Mouse (Mus musculus): ENCODE measurements around the gene Pla2g3.

Gene Pla2g3

DNA sequence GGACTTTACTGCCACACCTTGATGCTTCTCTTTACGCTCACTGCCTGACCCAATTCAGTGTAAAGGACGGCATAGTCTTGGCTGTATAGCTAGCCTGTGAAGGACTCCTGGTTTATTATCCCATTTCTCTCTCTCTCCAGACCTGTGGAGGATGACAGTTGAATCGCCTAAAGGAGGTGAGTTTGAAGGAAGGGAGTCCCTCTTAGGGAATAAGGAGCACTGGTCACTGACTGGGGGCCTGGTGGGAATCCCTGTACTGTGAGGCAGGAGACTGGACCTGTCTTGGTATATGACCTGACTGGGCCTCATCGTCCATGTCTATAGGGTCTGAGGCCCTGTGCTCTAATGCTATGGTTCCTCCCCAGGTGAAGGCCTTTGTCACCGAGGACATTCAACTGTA is 28.0 kb downstream of the Pla2g3 start:
- in situ Hi-C loops (cut with MboI; ENCODE audit: low pct_unique_long_range_greater_than_20kb in 1 of 2, low sequenced_read_pairs in 2 of 2, unreplicated experiment in 1 of 2), result no loop called here

DNA sequence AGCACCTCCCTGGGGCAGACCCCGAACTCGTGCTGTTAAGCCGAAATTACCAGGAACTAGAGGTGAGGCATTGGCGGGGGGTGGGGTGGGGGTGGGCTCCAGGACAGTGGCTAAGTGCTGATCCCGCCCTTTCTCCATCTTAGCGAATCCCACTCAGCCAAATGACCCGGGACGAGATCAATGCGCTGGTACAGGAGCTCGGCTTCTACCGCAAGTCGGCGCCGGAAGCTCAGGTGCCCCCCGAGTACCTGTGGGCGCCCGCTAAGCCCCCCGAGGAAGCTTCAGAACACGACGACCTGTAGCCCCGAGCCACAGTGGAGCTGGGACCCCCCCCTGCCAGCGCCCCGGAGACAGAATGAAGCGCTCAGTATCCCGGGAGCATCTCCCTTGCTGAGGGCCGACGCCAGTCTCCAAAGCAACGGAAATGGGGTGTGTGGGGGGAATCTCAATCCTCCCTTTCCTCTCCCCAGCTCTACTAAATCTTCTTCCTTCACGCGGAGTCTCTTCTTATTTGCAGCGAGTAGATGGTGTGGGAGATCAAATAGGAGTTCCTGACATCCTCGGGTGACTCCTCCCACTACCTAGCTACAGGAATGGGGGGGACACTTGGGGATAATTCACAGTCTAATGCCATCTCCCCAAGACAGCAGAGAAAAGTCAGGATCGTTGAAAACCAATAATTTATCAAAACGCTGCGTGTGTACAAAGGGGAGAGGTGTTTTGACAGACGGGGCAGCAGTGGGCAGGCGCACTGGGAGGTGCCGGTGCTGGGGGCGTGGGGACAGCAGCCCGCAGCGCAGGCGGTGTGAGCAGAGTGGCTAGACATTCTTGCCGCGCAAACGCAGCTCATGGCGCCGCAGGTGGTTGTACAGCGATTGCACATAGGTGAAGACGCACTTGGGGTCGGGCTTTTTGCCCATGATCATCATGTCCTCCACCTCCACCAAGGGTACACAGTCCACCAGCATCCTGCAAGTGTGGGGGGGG is 29.1 kb downstream of the Pla2g3 start:
- in situ Hi-C loops (cut with MboI; ENCODE audit: low pct_unique_long_range_greater_than_20kb in 1 of 2, low sequenced_read_pairs in 2 of 2, unreplicated experiment in 1 of 2), result no loop called here

DNA sequence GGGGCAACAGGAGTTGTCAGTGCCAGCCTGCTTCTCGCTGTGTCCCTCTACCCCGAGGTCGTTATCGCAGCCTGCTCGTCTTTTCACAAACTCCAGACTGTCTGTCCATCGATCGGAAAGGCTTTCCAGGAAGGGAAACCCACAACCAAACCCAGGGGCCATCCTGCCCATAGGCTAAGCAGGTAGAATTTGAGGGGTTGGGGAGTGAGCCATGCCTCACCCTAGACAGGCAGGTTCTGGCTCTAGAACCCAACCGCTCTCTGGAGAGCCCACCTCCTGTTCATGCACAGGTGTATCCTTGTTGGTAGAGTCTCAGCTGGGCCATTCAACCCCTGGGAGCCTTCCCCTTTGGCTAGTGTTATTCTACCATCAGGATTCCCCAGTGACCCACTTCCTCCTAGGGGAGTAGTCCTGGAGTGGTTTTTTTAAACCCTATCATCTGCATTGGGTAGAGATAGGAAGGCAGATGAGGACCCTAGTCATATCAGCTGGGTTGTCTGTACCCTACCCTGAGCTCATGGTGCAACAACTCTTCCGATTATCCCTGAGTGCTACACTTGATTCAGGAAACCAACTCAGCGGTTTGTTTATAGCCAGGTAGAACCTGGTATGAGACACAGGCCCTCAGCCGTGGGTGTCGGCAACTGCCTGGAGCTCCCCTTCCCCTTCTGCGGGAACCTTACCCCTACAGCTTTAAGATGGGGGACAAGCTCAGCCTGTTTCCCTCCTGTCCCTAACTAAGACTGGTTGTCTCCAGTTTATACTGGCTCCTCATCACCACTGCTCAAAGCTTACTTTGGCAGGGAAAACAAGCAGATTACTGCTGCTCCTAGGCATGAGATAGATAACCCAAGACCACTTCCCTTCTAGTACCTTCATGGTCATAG is 30.0 kb downstream of the Pla2g3 start:
- in situ Hi-C loops (cut with MboI; ENCODE audit: low pct_unique_long_range_greater_than_20kb in 1 of 2, low sequenced_read_pairs in 2 of 2, unreplicated experiment in 1 of 2), result no loop called here

GRCm38 (mm10) chr11:3519051-3519726 is 31.1 kb downstream of the Pla2g3 start:
- in situ Hi-C loops (cut with MboI; ENCODE audit: low pct_unique_long_range_greater_than_20kb in 1 of 2, low sequenced_read_pairs in 2 of 2, unreplicated experiment in 1 of 2), result no loop called here

- in situ Hi-C loops (cut with MboI; ENCODE audit: low pct_unique_long_range_greater_than_20kb in 1 of 2, low sequenced_read_pairs in 2 of 2, unreplicated experiment in 1 of 2), result no loop called here
These were observed 31.8 kb downstream of the Pla2g3 start for GRCm38 (mm10) chr11:3519756-3520398.

GRCm38 (mm10) chr11:3520919-3521318 is 32.8 kb downstream of the Pla2g3 start:
- in situ Hi-C loops (cut with MboI; ENCODE audit: low pct_unique_long_range_greater_than_20kb in 1 of 2, low sequenced_read_pairs in 2 of 2, unreplicated experiment in 1 of 2), result no loop called here

- in situ Hi-C loops (cut with MboI; ENCODE audit: low pct_unique_long_range_greater_than_20kb in 1 of 2, low sequenced_read_pairs in 2 of 2, unreplicated experiment in 1 of 2), result no loop called here
These were observed 33.5 kb downstream of the Pla2g3 start for GRCm38 (mm10) chr11:3521339-3522224.

- in situ Hi-C loops (cut with MboI; ENCODE audit: low pct_unique_long_range_greater_than_20kb in 1 of 2, low sequenced_read_pairs in 2 of 2, unreplicated experiment in 1 of 2), result no loop called here
These were observed 34.4 kb downstream of the Pla2g3 start for GRCm38 (mm10) chr11:3522285-3523000.

DNA sequence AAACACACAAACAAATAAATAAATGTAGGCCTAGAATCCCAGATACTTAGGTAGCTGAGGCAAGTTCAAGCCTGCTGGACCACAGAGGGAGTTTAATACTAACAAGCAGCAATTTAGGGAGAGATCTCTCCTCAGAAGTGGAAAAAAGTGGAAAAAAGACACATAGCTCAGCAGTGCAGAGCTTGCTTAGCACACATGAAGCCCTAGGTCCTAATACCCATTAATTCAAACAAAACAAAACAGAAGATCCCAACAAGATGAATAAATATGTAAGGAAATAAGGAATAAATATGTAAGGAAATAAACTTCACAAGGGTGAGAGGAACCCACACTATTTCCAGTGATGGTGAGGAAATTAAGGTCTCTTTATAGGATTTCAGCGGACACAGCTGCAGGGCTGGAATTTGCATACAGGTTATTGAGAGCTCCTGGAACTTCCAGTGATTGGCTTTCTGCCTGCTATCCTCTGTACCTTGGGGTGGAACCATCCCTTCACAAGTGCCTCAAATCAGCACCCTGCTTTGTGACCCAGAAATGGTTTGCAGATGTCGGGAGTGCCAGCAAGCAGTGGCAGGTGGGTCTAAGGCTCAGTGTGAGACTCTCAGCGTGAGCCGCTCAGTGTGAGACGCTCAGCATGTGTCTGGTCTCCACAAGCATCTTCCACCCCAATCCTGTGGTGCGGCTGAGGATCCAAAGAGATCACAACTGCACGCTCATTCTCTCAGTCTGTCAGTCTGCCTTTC is 35.9 kb downstream of the Pla2g3 start:
- in situ Hi-C loops (cut with MboI; ENCODE audit: low pct_unique_long_range_greater_than_20kb in 1 of 2, low sequenced_read_pairs in 2 of 2, unreplicated experiment in 1 of 2), result no loop called here

DNA sequence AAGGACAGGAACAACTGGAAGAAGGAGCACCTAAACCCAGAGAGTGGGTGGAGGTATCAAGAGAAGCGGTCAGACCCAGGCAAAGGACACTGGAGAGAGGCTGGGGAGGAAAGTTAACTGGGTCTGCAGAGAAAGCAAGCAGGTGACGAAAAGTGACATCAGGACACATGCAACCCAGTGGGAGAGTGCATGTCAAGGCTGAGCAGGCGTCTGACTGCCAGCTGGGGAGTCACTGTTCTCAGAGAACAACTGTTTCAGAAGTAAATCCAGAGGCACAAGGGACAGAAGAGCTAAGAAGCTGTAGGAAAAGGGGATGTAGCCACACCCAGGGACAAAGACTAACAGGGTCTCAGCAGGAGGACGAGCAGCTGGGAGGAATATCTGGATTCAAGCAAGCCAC is 37.5 kb downstream of the Pla2g3 start:
- in situ Hi-C loops (cut with MboI; ENCODE audit: low pct_unique_long_range_greater_than_20kb in 1 of 2, low sequenced_read_pairs in 2 of 2, unreplicated experiment in 1 of 2), result no loop called here

DNA sequence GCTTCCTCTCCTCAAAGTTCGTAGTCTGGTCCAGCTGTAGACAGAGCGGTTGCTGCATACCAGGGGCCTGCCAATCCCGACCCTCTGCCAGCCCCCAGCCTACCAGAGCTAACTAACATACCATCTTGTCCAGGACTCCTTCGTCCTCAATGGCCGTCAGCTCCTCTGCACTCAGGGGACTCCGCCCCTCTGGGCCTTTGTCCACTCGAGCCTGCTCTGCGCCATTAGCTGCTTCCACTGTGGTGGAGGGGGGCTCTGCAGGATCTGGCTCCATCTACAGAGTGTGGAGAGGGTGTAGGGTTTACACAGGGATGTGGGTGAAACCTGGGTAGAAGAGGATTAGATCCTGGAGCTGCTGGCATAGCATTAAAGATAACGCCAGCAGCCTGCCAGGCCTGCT is 38.1 kb downstream of the Pla2g3 start:
- in situ Hi-C loops (cut with MboI; ENCODE audit: low pct_unique_long_range_greater_than_20kb in 1 of 2, low sequenced_read_pairs in 2 of 2, unreplicated experiment in 1 of 2), result no loop called here

DNA sequence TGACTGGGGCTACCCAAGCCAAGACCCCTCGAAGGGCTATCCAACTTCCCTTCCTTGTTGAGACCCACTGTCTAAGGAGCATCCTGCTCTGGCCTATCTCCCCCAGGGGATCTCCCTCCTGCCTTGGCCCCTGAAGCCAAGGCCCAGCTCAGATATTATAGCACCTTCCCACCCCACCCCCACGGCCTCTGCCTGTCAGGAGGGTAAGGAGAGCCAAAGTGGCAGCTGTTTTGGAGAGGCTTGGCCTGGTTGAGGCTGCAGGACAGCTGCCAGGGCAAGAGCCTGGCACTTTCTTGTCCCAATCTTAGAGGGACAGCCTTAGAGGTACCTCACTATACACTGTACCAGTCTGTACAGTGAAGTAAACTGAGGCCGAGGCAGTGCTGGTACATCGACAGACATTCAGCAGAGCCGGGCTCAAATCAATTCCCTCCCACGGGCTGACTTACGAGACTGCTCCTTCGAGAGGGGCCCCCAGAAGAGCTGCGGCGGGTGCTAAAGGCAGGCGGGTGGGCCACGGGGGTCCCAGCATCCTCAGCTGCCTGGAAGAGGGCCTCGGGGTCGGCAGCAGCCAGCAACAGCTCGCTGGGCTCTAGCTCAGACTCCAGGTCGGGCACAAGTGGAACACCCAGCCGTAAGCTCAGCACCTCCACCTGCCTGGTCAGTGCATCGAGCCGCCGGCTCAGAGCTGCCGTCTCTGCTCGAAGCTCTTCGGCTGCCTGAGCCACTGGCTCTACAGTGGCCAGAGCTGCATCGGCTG is 39.1 kb downstream of the Pla2g3 start:
- in situ Hi-C loops (cut with MboI; ENCODE audit: low pct_unique_long_range_greater_than_20kb in 1 of 2, low sequenced_read_pairs in 2 of 2, unreplicated experiment in 1 of 2), result no loop called here

GRCm38 (mm10) chr11:3527766-3528165 is 39.7 kb downstream of the Pla2g3 start:
- in situ Hi-C loops (cut with MboI; ENCODE audit: low pct_unique_long_range_greater_than_20kb in 1 of 2, low sequenced_read_pairs in 2 of 2, unreplicated experiment in 1 of 2), result no loop called here

GRCm38 (mm10) chr11:3528208-3528607 is 40.1 kb downstream of the Pla2g3 start:
- in situ Hi-C loops (cut with MboI; ENCODE audit: low pct_unique_long_range_greater_than_20kb in 1 of 2, low sequenced_read_pairs in 2 of 2, unreplicated experiment in 1 of 2), result no loop called here

DNA sequence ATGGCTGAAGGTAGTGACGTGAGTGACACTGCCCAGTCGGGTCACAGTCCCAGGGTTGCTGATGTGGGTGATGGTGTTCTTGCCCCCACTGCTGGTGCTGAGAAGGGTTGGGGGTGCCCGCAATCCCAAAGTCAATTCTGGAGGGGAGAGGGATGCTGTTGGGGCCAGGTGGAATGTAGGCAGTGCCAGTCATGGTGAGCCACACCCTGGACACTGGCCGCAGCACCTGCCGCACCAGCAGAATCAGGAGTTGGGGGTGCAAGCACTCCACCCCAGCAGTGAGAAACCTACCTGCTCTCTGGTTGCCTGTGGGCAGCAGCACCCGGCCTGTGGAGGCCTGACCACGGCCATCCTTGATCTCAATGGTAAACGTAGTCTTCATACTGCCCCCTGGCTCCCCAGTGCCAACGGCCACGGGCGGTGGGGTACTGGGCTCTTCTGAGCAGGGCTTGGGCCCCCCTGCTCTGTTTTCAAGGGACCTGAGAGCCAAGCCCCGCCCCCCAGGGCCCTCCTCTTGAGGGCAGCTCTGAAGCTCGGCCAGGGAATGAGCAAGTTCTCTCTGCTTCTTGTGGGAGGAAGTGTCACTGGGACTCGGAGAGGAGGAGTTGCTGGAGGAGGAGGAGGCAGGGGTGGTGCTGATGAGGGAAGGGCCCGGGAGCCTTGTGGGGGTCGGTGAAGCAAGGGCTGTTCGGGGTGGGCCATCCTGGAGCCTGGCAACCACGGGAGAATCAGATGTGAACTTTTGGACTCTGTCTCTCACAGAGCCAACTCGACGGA is 41.6 kb downstream of the Pla2g3 start:
- in situ Hi-C loops (cut with MboI; ENCODE audit: low pct_unique_long_range_greater_than_20kb in 1 of 2, low sequenced_read_pairs in 2 of 2, unreplicated experiment in 1 of 2), result no loop called here
